Mouse (Mus musculus) intestine, postnatal 0 days (tissue): ENCODE data around the gene Lin54. TPM values are rescaled to one million over a fixed set of nuclear protein-coding genes. Genes with fewer than 3 reads are reported as not detected.

ENCODE experiments used
- ATAC-seq: fragments of 200-750 bp; cut with Nextera tagmentation; 2 replicates; pipeline ENCODE4 v1.8.0; 2017; ENCODE audit warnings: mild to moderate bottlenecking, moderate TSS enrichment, moderate library complexity
- H3K27ac ChIP-seq: fragments of 300-500 bp; sonication (generic); 2 replicates; pipeline ENCODE4 v1.5.1; 2014; ENCODE audit warnings: mild to moderate bottlenecking, low read depth, low read length, moderate library complexity
- H3K27me3 ChIP-seq: fragments of 300-500 bp; sonication (generic); replicated peaks from 2 replicates; pipeline ENCODE4 v1.6.1; 2014; ENCODE audit warnings: low read length, mixed read lengths; ENCODE audit not compliant: control insufficient read depth, insufficient read depth
- H3K36me3 ChIP-seq: fragments of 300-500 bp; sonication (generic); 2 replicates; pipeline ENCODE4 v1.6.1; 2014; ENCODE audit warnings: mild to moderate bottlenecking, moderate library complexity; ENCODE audit not compliant: control insufficient read depth, insufficient read depth
- H3K4me1 ChIP-seq: fragments of 300-500 bp; sonication (generic); replicated peaks from 2 replicates; pipeline ENCODE4 v1.6.1; 2014; ENCODE audit warnings: antibody characterized with exemption, low read length, mixed read lengths; ENCODE audit not compliant: control insufficient read depth, insufficient read depth
- H3K4me2 ChIP-seq: fragments of 300-500 bp; sonication (generic); replicated peaks from 2 replicates; pipeline ENCODE4 v1.6.1; 2014; ENCODE audit warnings: low read depth, mild to moderate bottlenecking, moderate library complexity
- H3K4me3 ChIP-seq: fragments of 300-500 bp; sonication (generic); 2 replicates; pipeline ENCODE4 v1.5.1; 2014; ENCODE audit warnings: low read depth, low read length
- H3K9ac ChIP-seq: fragments of 300-500 bp; sonication (generic); 2 replicates; pipeline ENCODE4 v1.6.1; 2014; ENCODE audit warnings: mild to moderate bottlenecking, low read depth, low read length
- H3K9me3 ChIP-seq: fragments of 300-500 bp; sonication (generic); 2 replicates; pipeline ENCODE4 v1.6.1; 2016; ENCODE audit warnings: mixed run types; ENCODE audit not compliant: control insufficient read depth
- CTCF ChIP-seq: sonication (generic); IDR thresholded peaks from 2 replicates; pipeline ENCODE4 v1.5.1; 2016; ENCODE audit warnings: low read depth, mild to moderate bottlenecking, control low read depth, antibody characterized with exemption, moderate library complexity
- WGBS: fragments of 180-500 bp; shearing (Covaris S2); extraction: QIAGEN DNeasy Blood & Tissue Kit; methylation state at CpG from one replicate; pipeline ENCODE4 v1.1.7; 2014; 5-methylcytosine and 5-hydroxymethylcytosine counted together
- microRNA-seq: library from miRNA; unstranded; fragments of <30 nt; microRNA quantifications from one replicate; pipeline ENCODE4, GENCODE M21; 2016
- polyA plus RNA-seq: library from polyadenylated mRNA; unstranded; fragments of >200 nt; fragmentation: Nextera tagmentation; extraction: Ambion mirVana; gene quantifications from 2 replicates; pipeline ENCODE4 v1.2.1, GENCODE M21; 2015

Lin54 gene
- polyA plus RNA-seq, 1 experiment from 2014 or later, result 7.0 TPM

- no peak overlapping the region for H3K27ac ChIP-seq
- no peak for ATAC-seq
- no peak overlapping the region for H3K9ac ChIP-seq
- H3K9me3 ChIP-seq, result no peaks in the 10 kb centered on the region
- no peaks in the 10 kb centered on the region for H3K27me3 ChIP-seq
- H3K4me2 ChIP-seq, result no peak overlapping the region
- WGBS, result 72% methylated on average over 5 of the region's 5 CpGs
- H3K36me3 ChIP-seq, result peaks cover 29% of the 10 kb centered on the region
- TF ChIP-seq CTCF, result no peak
- H3K4me1 ChIP-seq, result 0 out of 2 replicates have a peak, but pooled peaks cover 14% of the 10 kb centered on the region
- no peak overlapping the region for H3K4me3 ChIP-seq
These were observed 90.2 kb downstream of the Lin54 start for GRCm38 (mm10) chr5:100410281-100410680.

DNA sequence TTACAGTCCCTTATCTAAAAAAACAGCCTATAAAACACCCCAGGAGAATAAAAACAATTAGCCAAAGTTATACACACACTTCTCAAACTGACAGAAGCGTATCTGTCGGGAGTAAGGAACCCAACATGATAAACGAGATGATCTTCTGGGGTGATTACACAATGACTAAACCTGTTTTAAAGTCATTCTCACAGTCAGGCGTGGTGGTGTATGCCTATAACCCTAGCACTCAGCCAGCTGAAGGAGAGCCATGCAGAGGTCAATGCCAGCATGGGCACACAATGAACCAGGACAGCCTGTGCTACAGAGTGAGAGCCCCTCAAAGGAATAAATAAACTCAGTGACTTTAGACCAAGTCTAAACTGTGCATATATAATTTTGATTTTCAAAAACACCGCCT is 92.0 kb downstream of the Lin54 start:
- Histone ChIP-seq H3K4me1 (0 out of 2 replicates have a peak, but pooled peaks cover 10% of the 10 kb centered on the region), H3K9me3 (no peaks in the 10 kb centered on the region), H3K27ac (no peak overlapping the region), H3K4me2 (no peak overlapping the region), H3K27me3 (no peaks in the 10 kb centered on the region), H3K4me3 (no peak overlapping the region), H3K9ac (no peak overlapping the region), H3K36me3 (peaks cover 46% of the 10 kb centered on the region)
- no peak for TF ChIP-seq CTCF
- 48% methylated on average over 5 of the region's 5 CpGs for WGBS
- ATAC-seq, result no peak

DNA sequence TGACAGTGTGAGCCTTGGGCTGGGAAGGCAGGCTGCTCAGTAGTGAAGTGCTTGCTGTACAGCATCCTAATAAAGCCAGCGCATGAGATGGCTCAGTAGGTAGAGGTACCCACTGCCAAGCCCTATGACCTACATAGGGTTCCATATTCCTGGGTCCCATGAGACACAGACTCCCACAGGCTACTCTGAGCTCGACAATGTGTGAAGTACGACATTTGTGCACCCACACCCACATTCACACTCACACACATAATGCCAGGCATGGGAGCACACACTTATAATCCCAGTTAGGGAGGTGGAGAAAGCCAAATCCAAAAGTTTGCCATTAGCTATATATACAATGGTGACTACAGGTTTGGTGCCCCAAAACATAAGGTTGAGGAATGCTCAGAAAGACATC is 103.7 kb downstream of the Lin54 start:
- WGBS, result 94% methylated on average over 3 of the region's 3 CpGs
- Histone ChIP-seq H3K27me3 (no peaks in the 10 kb centered on the region), H3K36me3 (peaks cover 93% of the 10 kb centered on the region), H3K27ac (no peak overlapping the region), H3K4me1 (no peaks in the 10 kb centered on the region), H3K4me3 (no peak overlapping the region), H3K4me2 (no peak overlapping the region), H3K9me3 (no peaks in the 10 kb centered on the region), H3K9ac (no peak overlapping the region)
- TF ChIP-seq CTCF, result no peak
- no peak for ATAC-seq

DNA sequence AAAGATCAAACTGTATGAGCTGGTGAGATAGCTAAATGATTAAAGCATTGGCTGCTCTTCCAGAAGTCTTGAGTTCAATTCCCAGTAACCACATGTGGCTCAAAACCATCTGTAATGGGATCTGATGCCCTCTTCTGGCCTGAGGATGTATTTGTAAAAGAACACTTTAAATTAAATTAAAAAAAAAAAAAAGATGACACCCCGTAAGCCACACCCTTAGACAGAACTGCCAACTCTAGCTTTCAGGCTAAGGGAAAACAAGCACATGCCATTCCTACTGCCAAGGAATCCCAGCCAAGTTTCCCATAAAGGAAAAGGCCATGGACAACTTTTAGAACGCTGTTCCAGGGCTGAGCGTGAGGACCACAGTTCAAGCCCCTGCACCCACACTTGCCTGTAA is 106.8 kb downstream of the Lin54 start:
- 76% methylated on average over 3 of the region's 3 CpGs for WGBS

DNA sequence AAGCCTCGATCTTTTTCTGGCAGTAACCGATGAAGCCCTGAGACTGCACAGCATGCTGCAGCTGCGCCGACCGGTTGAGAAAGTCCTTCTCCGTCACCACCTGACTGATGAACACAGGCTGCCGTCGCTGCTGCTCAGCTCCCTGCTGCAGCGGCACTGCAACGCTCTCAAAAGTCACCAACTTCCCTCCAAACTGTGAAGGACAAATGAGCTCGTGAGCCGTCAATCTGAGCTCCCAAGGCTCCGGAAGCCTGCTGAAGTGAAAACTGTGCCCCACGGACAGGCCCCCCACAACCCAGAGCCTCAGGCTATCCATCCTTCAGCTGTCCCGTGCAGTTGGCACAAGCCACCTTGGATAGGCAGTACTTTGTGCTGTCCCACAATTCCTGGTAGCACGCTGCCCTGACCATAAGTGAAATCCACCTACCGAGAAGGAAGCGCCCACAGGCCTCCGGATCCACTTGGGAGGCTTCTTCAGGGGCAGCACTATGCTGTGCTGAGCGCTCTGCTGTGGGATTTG is 107.9 kb downstream of the Lin54 start:
- no peak overlapping the region for H3K4me2 ChIP-seq
- 90% methylated on average over 20 of the region's 20 CpGs for WGBS
- H3K27me3 ChIP-seq, result no peaks in the 10 kb centered on the region
- no peak overlapping the region for H3K9ac ChIP-seq
- no peak overlapping the region for H3K4me3 ChIP-seq
- H3K27ac ChIP-seq, result no peak overlapping the region
- ATAC-seq, result no peak
- H3K9me3 ChIP-seq, result no peaks in the 10 kb centered on the region
- no peak for TF ChIP-seq CTCF
- peaks cover 90% of the 10 kb centered on the region for H3K36me3 ChIP-seq
- no peaks in the 10 kb centered on the region for H3K4me1 ChIP-seq

More for the DNA sequence above, 106.8 kb downstream of the Lin54 start:
- Histone ChIP-seq H3K9me3 (no peaks in the 10 kb centered on the region), H3K27ac (no peak overlapping the region), H3K36me3 (peaks cover 94% of the 10 kb centered on the region), H3K27me3 (no peaks in the 10 kb centered on the region), H3K9ac (no peak overlapping the region), H3K4me3 (no peak overlapping the region), H3K4me2 (no peak overlapping the region), H3K4me1 (no peaks in the 10 kb centered on the region)
- no peak for ATAC-seq
- peak; percentile 47; the same call in 1 of the 2 replicates for TF ChIP-seq CTCF

Small RNA genes lying within 50 kb of the gene (microRNA-seq; reads per million reads assigned to microRNA genes)
- gene Gm23222, result not detected

Other genes with a start within 250 kb of the Lin54 start
- gene Sec31a, start 84.4 kb downstream of the Lin54 start, polyA plus RNA-seq, result 230 and 242 TPM in 2 replicates
- 76.9 and 77.6 TPM in 2 replicates for gene Cops4, start 17.7 kb upstream of the Lin54 start, polyA plus RNA-seq
- gene Plac8, start 71.6 kb upstream of the Lin54 start, polyA plus RNA-seq, result 1,517 and 1,527 TPM in 2 replicates
- 30.8 and 32.4 TPM in 2 replicates for gene Coq2, start 174.5 kb upstream of the Lin54 start, polyA plus RNA-seq
- 0.82 and 1.0 TPM in 2 replicates for gene Hpse, start 219.1 kb upstream of the Lin54 start, polyA plus RNA-seq